Mouse (Mus musculus) midbrain, embryonic 14.5 days (tissue): Measurements from ENCODE around the gene Dhfr. TPM values are rescaled to one million over a fixed set of nuclear protein-coding genes. Genes with fewer than 3 reads are reported as not detected.

Experiments
- ATAC-seq: fragments of 200-750 bp; cut with Nextera tagmentation; 2 replicates; pipeline ENCODE4 v1.8.0; 2017; ENCODE audit warnings: moderate number of reproducible peaks, moderate library complexity; ENCODE audit not compliant: low FRiP score, low TSS enrichment
- DNase-seq: peaks from one replicate; pipeline ENCODE4 v3.0.0-alpha.2; 2015
- H3K27ac ChIP-seq: fragments of 300-500 bp; sonication (generic); replicated peaks from 2 replicates; pipeline ENCODE4 v1.5.1; 2014; ENCODE audit warnings: mild to moderate bottlenecking, low read depth, low read length, moderate library complexity
- H3K27me3 ChIP-seq: fragments of 300-500 bp; sonication (generic); 2 replicates; pipeline ENCODE4 v1.6.1; 2014; ENCODE audit warnings: low read length, control low read depth, mixed read lengths; ENCODE audit not compliant: control insufficient read depth, insufficient read depth
- H3K36me3 ChIP-seq: fragments of 300-500 bp; sonication (generic); 2 replicates; pipeline ENCODE4 v1.6.1; 2014; ENCODE audit warnings: low read length, control low read depth; ENCODE audit not compliant: control insufficient read depth, insufficient read depth
- H3K4me1 ChIP-seq: fragments of 300-500 bp; sonication (generic); 2 replicates; pipeline ENCODE4 v1.6.1; 2014; ENCODE audit warnings: mild to moderate bottlenecking, antibody characterized with exemption, low read length, control low read depth; ENCODE audit not compliant: control insufficient read depth, insufficient read depth
- H3K4me2 ChIP-seq: fragments of 300-500 bp; sonication (generic); 2 replicates; pipeline ENCODE4 v1.6.1; 2014; ENCODE audit warnings: mild to moderate bottlenecking, low read length, moderate library complexity
- H3K4me3 ChIP-seq: fragments of 300-500 bp; sonication (generic); replicated peaks from 2 replicates; pipeline ENCODE4 v1.5.1; 2014; ENCODE audit warnings: low read depth, low read length
- H3K9ac ChIP-seq: fragments of 300-500 bp; sonication (generic); replicated peaks from 2 replicates; pipeline ENCODE4 v1.6.1; 2014; ENCODE audit warnings: mild to moderate bottlenecking, low read length, moderate library complexity
- H3K9me3 ChIP-seq: fragments of 300-500 bp; sonication (generic); 2 replicates; pipeline ENCODE4 v1.6.1; 2016; ENCODE audit warnings: low read length, control low read depth, mixed read lengths; ENCODE audit not compliant: control insufficient read depth
- WGBS: fragments of 180-500 bp; shearing (Covaris S2); extraction: QIAGEN DNeasy Blood & Tissue Kit; methylation state at CpG from one replicate; pipeline ENCODE4 v1.1.7; 2014; 5-methylcytosine and 5-hydroxymethylcytosine counted together
- polyA plus RNA-seq: library from polyadenylated mRNA; unstranded; fragments of >200 nt; fragmentation: Nextera tagmentation; extraction: Ambion mirVana; gene quantifications from 2 replicates; pipeline ENCODE4 v1.2.1, GENCODE M21; 2014

Gene Dhfr
- polyA plus RNA-seq, result 3.6 and 5.7 TPM in 2 replicates

GRCm38 (mm10) chr13:92354456-92355271, at the start of gene Dhfr, which contains the start of gene Msh3:
Dhfr (plus strand) TSS chr13:92354726.
Msh3 (minus strand) TSS chr13:92355003.
- Histone ChIP-seq H3K4me2 (peak within 1 kb of the TSS; percentile 88), H3K4me1 (peaks cover 9% of the 10 kb centered on the region), H3K27me3 (no peaks in the 10 kb centered on the region), H3K4me3 (peak within 1 kb of the TSS; percentile 66), H3K27ac (peak within 1 kb of the TSS; percentile 87), H3K36me3 (no peaks in the 10 kb centered on the region), H3K9ac (peak within 1 kb of the TSS; percentile 66), H3K9me3 (no peaks in the 10 kb centered on the region)
- DNase-seq (peak; percentile 100), ATAC-seq (peak; percentile 99)
- under 1% methylated on average over 76 of the region's 76 CpGs for WGBS

- H3K27ac ChIP-seq, result no peak within 1 kb of the TSS
- DNase-seq (no peak), ATAC-seq (no peak)
- no peaks in the 10 kb centered on the region for H3K4me1 ChIP-seq
- 98% methylated on average over 11 of the region's 11 CpGs for WGBS
- H3K9ac ChIP-seq, result no peak within 1 kb of the TSS
- H3K4me2 ChIP-seq, result no peak within 1 kb of the TSS
- peaks cover 22% of the 10 kb centered on the region for H3K36me3 ChIP-seq
- no peaks in the 10 kb centered on the region for H3K9me3 ChIP-seq
- H3K27me3 ChIP-seq, result no peaks in the 10 kb centered on the region
- no peak within 1 kb of the TSS for H3K4me3 ChIP-seq
These were observed 48.8 kb upstream of the Dhfr start, which contains the start of gene Gm20379 for GRCm38 (mm10) chr13:92305680-92306079. Gm20379 (plus strand) TSS chr13:92305980.

DNA sequence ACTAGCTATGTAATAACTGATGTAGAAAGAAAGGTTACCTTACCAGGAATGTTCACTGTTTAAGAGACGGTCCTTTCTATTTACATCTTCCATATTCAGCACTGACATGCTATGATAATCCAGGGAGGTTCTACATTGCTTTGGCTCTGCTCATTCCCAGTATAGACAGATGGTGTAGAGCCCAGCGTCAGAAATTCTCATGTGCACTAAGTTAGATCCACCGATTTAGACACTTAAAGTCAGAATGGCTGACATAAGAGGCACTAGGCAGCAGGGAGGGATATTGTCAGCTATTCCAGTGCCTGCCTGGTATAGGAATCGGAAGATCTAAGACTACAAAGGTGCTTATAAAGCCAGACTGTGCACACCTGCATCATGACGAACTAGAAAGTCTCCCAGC, 39.9 kb upstream of the Dhfr start:
- Histone ChIP-seq H3K27ac (no peak overlapping the region), H3K36me3 (peaks cover 7% of the 10 kb centered on the region; the same call in 1 of the 2 replicates), H3K4me3 (no peak overlapping the region), H3K9me3 (no peaks in the 10 kb centered on the region), H3K4me1 (no peaks in the 10 kb centered on the region), H3K27me3 (no peaks in the 10 kb centered on the region), H3K4me2 (no peak overlapping the region), H3K9ac (no peak overlapping the region)
- 91% methylated on average over 5 of the region's 5 CpGs for WGBS
- no peak for DNase-seq
- no peak for ATAC-seq

GRCm38 (mm10) chr13:92320770-92321169, 33.8 kb upstream of the Dhfr start:
- Histone ChIP-seq H3K9ac (no peak overlapping the region), H3K27me3 (no peaks in the 10 kb centered on the region), H3K27ac (no peak overlapping the region), H3K4me3 (no peak overlapping the region), H3K4me1 (no peaks in the 10 kb centered on the region), H3K4me2 (no peak overlapping the region), H3K9me3 (no peaks in the 10 kb centered on the region), H3K36me3 (no peaks in the 10 kb centered on the region; the same call in 1 of the 2 replicates)
- no peak for ATAC-seq
- 97% methylated on average over 5 of the region's 5 CpGs for WGBS
- no peak for DNase-seq

DNA sequence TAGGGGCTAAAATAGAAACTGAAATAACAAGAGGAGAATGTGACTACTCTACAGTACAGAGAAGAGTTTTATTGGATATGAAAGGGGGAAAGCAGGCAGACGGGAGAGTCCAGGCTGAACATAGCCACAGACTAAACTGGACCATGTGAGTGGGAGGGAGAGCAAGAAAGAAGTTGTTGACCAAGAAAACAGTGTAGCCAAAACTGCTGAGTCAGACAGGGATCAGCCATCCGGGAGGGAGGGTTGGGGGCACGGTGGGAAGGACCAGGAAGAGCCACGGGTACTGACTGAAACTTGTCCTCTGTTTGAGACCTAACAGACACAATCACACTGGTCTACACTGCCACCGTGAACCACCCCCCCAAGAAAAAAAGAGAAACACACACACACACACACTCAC, 28.5 kb upstream of the Dhfr start:
- WGBS, result 80% methylated on average over 5 of the region's 5 CpGs
- H3K27me3 ChIP-seq, result no peaks in the 10 kb centered on the region
- no peak for ATAC-seq

GRCm38 (mm10) chr13:92328000-92328399, 26.5 kb upstream of the Dhfr start:
- Histone ChIP-seq H3K4me3 (no peak overlapping the region), H3K27ac (no peak overlapping the region), H3K4me1 (no peaks in the 10 kb centered on the region), H3K9me3 (no peaks in the 10 kb centered on the region), H3K9ac (no peak overlapping the region), H3K36me3 (no peaks in the 10 kb centered on the region), H3K27me3 (no peaks in the 10 kb centered on the region), H3K4me2 (no peak overlapping the region)
- DNase-seq, result no peak
- ATAC-seq, result no peak
- 94% methylated on average over 2 of the region's 2 CpGs for WGBS

More for the DNA sequence above, 28.5 kb upstream of the Dhfr start:
- Histone ChIP-seq H3K4me3 (no peak overlapping the region), H3K4me1 (no peaks in the 10 kb centered on the region), H3K36me3 (no peaks in the 10 kb centered on the region), H3K9me3 (no peaks in the 10 kb centered on the region), H3K4me2 (no peak overlapping the region), H3K9ac (no peak overlapping the region), H3K27ac (no peak overlapping the region)
- no peak for DNase-seq

- Histone ChIP-seq H3K9me3 (no peaks in the 10 kb centered on the region), H3K4me3 (no peak overlapping the region), H3K9ac (no peak overlapping the region), H3K27ac (no peak overlapping the region), H3K4me1 (no peaks in the 10 kb centered on the region), H3K36me3 (no peaks in the 10 kb centered on the region), H3K27me3 (no peaks in the 10 kb centered on the region), H3K4me2 (no peak overlapping the region)
- DNase-seq, result no peak
- WGBS, result 91% methylated on average over 3 of the region's 3 CpGs
- ATAC-seq, result no peak
These were observed 23.9 kb upstream of the Dhfr start for GRCm38 (mm10) chr13:92330621-92331020.

- no peaks in the 10 kb centered on the region for H3K4me1 ChIP-seq
- H3K4me3 ChIP-seq, result no peak overlapping the region
- no peak overlapping the region for H3K9ac ChIP-seq
- no peaks in the 10 kb centered on the region for H3K27me3 ChIP-seq
- 88% methylated on average over 15 of the region's 15 CpGs for WGBS
- no peaks in the 10 kb centered on the region for H3K9me3 ChIP-seq
- no peak overlapping the region for H3K4me2 ChIP-seq
- no peaks in the 10 kb centered on the region for H3K36me3 ChIP-seq
- DNase-seq (no peak), ATAC-seq (no peak)
- H3K27ac ChIP-seq, result no peak overlapping the region
These were observed 22.2 kb upstream of the Dhfr start for GRCm38 (mm10) chr13:92332103-92332879.
